Mouse (Mus musculus) midbrain, embryonic 13.5 days (tissue): ENCODE data around the gene Sufu. TPM values are rescaled to one million over a fixed set of nuclear protein-coding genes. Genes with fewer than 3 reads are reported as not detected.

Experiments used
- ATAC-seq: fragments of 200-750 bp; cut with Nextera tagmentation; 2 replicates; pipeline ENCODE4 v1.8.0; 2017; ENCODE audit warnings: mild to moderate bottlenecking, moderate TSS enrichment, moderate library complexity
- H3K27ac ChIP-seq: fragments of 300-500 bp; sonication (generic); 2 replicates; pipeline ENCODE4 v1.5.1; 2015; ENCODE audit warnings: inconsistent platforms, mild to moderate bottlenecking, moderate library complexity
- H3K27me3 ChIP-seq: fragments of 300-500 bp; sonication (generic); 2 replicates; pipeline ENCODE4 v1.6.1; 2015; ENCODE audit warnings: mild to moderate bottlenecking, inconsistent platforms
- H3K36me3 ChIP-seq: fragments of 300-500 bp; sonication (generic); 2 replicates; pipeline ENCODE4 v1.6.1; 2015; ENCODE audit warnings: mild to moderate bottlenecking, inconsistent platforms
- H3K4me1 ChIP-seq: fragments of 300-500 bp; sonication (generic); replicated peaks from 2 replicates; pipeline ENCODE4 v1.6.1; 2015; ENCODE audit warnings: inconsistent platforms
- H3K4me2 ChIP-seq: fragments of 300-500 bp; sonication (generic); replicated peaks from 2 replicates; pipeline ENCODE4 v1.6.1; 2015; ENCODE audit warnings: moderate library complexity, mild to moderate bottlenecking, inconsistent platforms
- H3K4me3 ChIP-seq: fragments of 300-500 bp; sonication (generic); replicated peaks from 2 replicates; pipeline ENCODE4 v1.5.1; 2015; ENCODE audit warnings: mild to moderate bottlenecking, inconsistent platforms
- H3K9ac ChIP-seq: fragments of 300-500 bp; sonication (generic); replicated peaks from 2 replicates; pipeline ENCODE4 v1.6.1; 2015; ENCODE audit warnings: mild to moderate bottlenecking, inconsistent platforms
- H3K9me3 ChIP-seq: fragments of 300-500 bp; sonication (generic); 2 replicates; pipeline ENCODE4 v1.6.1; 2016; ENCODE audit warnings: mild to moderate bottlenecking, inconsistent platforms
- WGBS: fragments of 180-500 bp; shearing (Covaris S2); methylation state at CpG from one replicate; pipeline ENCODE4 v1.1.7; 2015; 5-methylcytosine and 5-hydroxymethylcytosine counted together
- polyA plus RNA-seq: library from polyadenylated mRNA; unstranded; fragments of >200 nt; fragmentation: Nextera tagmentation; extraction: Ambion mirVana; gene quantifications from 2 replicates; pipeline ENCODE4 v1.2.1, GENCODE M21; 2015

The Sufu gene
- polyA plus RNA-seq = 27.7 and 28.6 TPM in 2 replicates

GRCm38 (mm10) chr19:46396686-46397435 lies at the start of gene Sufu:
Gene Sufu, plus strand, starts transcription at chr19:46396896.
- H3K27me3 ChIP-seq = no peaks in the 10 kb centered on the region
- H3K4me2 ChIP-seq = peak within 1 kb of the TSS; percentile 94
- H3K9me3 ChIP-seq = no peaks in the 10 kb centered on the region
- peaks cover 57% of the 10 kb centered on the region for H3K4me1 ChIP-seq
- ATAC-seq = peak; percentile 86
- H3K9ac ChIP-seq = peak within 1 kb of the TSS; percentile 90
- H3K27ac ChIP-seq = peak within 1 kb of the TSS; percentile 82
- peaks cover 10% of the 10 kb centered on the region for H3K36me3 ChIP-seq
- under 1% methylated on average over 57 of the region's 57 CpGs for WGBS
- peak within 1 kb of the TSS; percentile 83 for H3K4me3 ChIP-seq

GRCm38 (mm10) chr19:46347146-46347545 lies 49.5 kb upstream of the Sufu start:
- H3K4me1 ChIP-seq = peaks cover 21% of the 10 kb centered on the region
- no peaks in the 10 kb centered on the region for H3K9me3 ChIP-seq
- H3K4me2 ChIP-seq = no peak overlapping the region
- no peak overlapping the region for H3K9ac ChIP-seq
- H3K36me3 ChIP-seq = no peaks in the 10 kb centered on the region
- WGBS = 98% methylated on average over 1 of the region's 1 CpGs
- H3K4me3 ChIP-seq = no peak overlapping the region
- no peak overlapping the region for H3K27ac ChIP-seq
- no peak for ATAC-seq
- H3K27me3 ChIP-seq = peaks cover 41% of the 10 kb centered on the region

- Histone ChIP-seq H3K27ac (peak overlapping the region; percentile 91), H3K9me3 (no peaks in the 10 kb centered on the region), H3K4me3 (peak overlapping the region; percentile 68), H3K4me1 (peaks cover 21% of the 10 kb centered on the region), H3K36me3 (no peaks in the 10 kb centered on the region), H3K4me2 (peak overlapping the region; percentile 93), H3K27me3 (peaks cover 46% of the 10 kb centered on the region), H3K9ac (peak overlapping the region; percentile 77)
- 31% methylated on average over 14 of the region's 14 CpGs for WGBS
- ATAC-seq = peak; percentile 43
Observed at GRCm38 (mm10) chr19:46347936-46348668, 48.6 kb upstream of the Sufu start.

- Histone ChIP-seq H3K4me2 (peak overlapping the region; percentile 93), H3K4me3 (peak overlapping the region; percentile 68), H3K27me3 (peaks cover 42% of the 10 kb centered on the region), H3K9me3 (no peaks in the 10 kb centered on the region), H3K9ac (peak overlapping the region; percentile 77), H3K36me3 (no peaks in the 10 kb centered on the region), H3K27ac (peak overlapping the region; percentile 91), H3K4me1 (peaks cover 21% of the 10 kb centered on the region)
- peak; percentile 96 for ATAC-seq
- under 1% methylated on average over 73 of the region's 78 CpGs for WGBS
Observed at GRCm38 (mm10) chr19:46348761-46349458, 47.8 kb upstream of the Sufu start.

- no peaks in the 10 kb centered on the region for H3K36me3 ChIP-seq
- ATAC-seq = peak; percentile 16; the same call in 1 of the 2 replicates
- no peak overlapping the region; the same call in 1 of the 2 replicates for H3K27ac ChIP-seq
- H3K9me3 ChIP-seq = no peaks in the 10 kb centered on the region
- peaks cover 21% of the 10 kb centered on the region for H3K4me1 ChIP-seq
- peak overlapping the region; percentile 93 for H3K4me2 ChIP-seq
- H3K27me3 ChIP-seq = peaks cover 38% of the 10 kb centered on the region
- H3K9ac ChIP-seq = peak overlapping the region; percentile 77
- WGBS = 30% methylated on average over 6 of the region's 6 CpGs
- H3K4me3 ChIP-seq = peak overlapping the region; percentile 68
Observed at GRCm38 (mm10) chr19:46349550-46349949, 47.1 kb upstream of the Sufu start.

- Histone ChIP-seq H3K27me3 (peaks cover 32% of the 10 kb centered on the region), H3K36me3 (no peaks in the 10 kb centered on the region), H3K4me2 (peak within 1 kb of the TSS; percentile 93), H3K4me1 (peaks cover 21% of the 10 kb centered on the region), H3K4me3 (peak within 1 kb of the TSS; percentile 68), H3K9ac (peak within 1 kb of the TSS; percentile 77), H3K9me3 (no peaks in the 10 kb centered on the region), H3K27ac (peak within 1 kb of the TSS; percentile 91)
- no peak for ATAC-seq
- 64% methylated on average over 10 of the region's 10 CpGs for WGBS
Observed at GRCm38 (mm10) chr19:46350168-46350932, 46.3 kb upstream of the Sufu start, which contains the start of gene 2310034G01Rik. Gene 2310034G01Rik, minus strand, starts transcription at chr19:46350302.

GRCm38 (mm10) chr19:46356701-46357138 lies 40.0 kb upstream of the Sufu start:
- ATAC-seq = peak; percentile 95
- 1% methylated on average over 29 of the region's 29 CpGs for WGBS
- no peak overlapping the region for H3K27ac ChIP-seq

GRCm38 (mm10) chr19:46357344-46358280 lies 39.1 kb upstream of the Sufu start:
- H3K36me3 ChIP-seq = no peaks in the 10 kb centered on the region
- no peaks in the 10 kb centered on the region for H3K9me3 ChIP-seq
- peak overlapping the region; percentile 56 for H3K4me3 ChIP-seq
- H3K4me2 ChIP-seq = peak overlapping the region; percentile 80
- ATAC-seq = no peak; the same call in 1 of the 2 replicates
- WGBS = 20% methylated on average over 25 of the region's 25 CpGs
- peak overlapping the region; percentile 77 for H3K9ac ChIP-seq
- H3K4me1 ChIP-seq = peaks cover 13% of the 10 kb centered on the region
- peaks cover 19% of the 10 kb centered on the region for H3K27me3 ChIP-seq
- no peak overlapping the region for H3K27ac ChIP-seq

More at GRCm38 (mm10) chr19:46356701-46357138, 40.0 kb upstream of the Sufu start:
- Histone ChIP-seq H3K9me3 (no peaks in the 10 kb centered on the region), H3K4me2 (peak overlapping the region; percentile 80), H3K4me1 (peaks cover 13% of the 10 kb centered on the region), H3K27me3 (peaks cover 21% of the 10 kb centered on the region), H3K36me3 (no peaks in the 10 kb centered on the region), H3K9ac (peak overlapping the region; percentile 77), H3K4me3 (peak overlapping the region; percentile 56)

GRCm38 (mm10) chr19:46358381-46358780 lies 38.3 kb upstream of the Sufu start:
- Histone ChIP-seq H3K27ac (no peak overlapping the region), H3K27me3 (peaks cover 16% of the 10 kb centered on the region), H3K36me3 (no peaks in the 10 kb centered on the region), H3K4me3 (no peak overlapping the region), H3K4me1 (peaks cover 13% of the 10 kb centered on the region), H3K4me2 (no peak overlapping the region), H3K9ac (0 out of 2 replicates have a peak overlapping the region, but pooled peaks have one; percentile 14), H3K9me3 (no peaks in the 10 kb centered on the region)
- 61% methylated on average over 4 of the region's 4 CpGs for WGBS
- no peak for ATAC-seq

GRCm38 (mm10) chr19:46362104-46362503 lies 34.6 kb upstream of the Sufu start:
- H3K4me1 ChIP-seq = peaks cover 12% of the 10 kb centered on the region
- H3K36me3 ChIP-seq = no peaks in the 10 kb centered on the region
- H3K9me3 ChIP-seq = no peaks in the 10 kb centered on the region
- no peak overlapping the region for H3K27ac ChIP-seq
- peaks cover 15% of the 10 kb centered on the region for H3K27me3 ChIP-seq
- no peak overlapping the region for H3K4me2 ChIP-seq
- no peak for ATAC-seq
- WGBS = 87% methylated on average over 8 of the region's 8 CpGs
- H3K4me3 ChIP-seq = no peak overlapping the region
- no peak overlapping the region for H3K9ac ChIP-seq
